Mouse (Mus musculus): ENCODE measurements at regions not wholly inside any gene's neighbourhood (a gene's known extent, or its start where the extent isn't known, plus 50 kb on each side); places are given as distances from the start of the nearest gene placed in this dataset.

DNA sequence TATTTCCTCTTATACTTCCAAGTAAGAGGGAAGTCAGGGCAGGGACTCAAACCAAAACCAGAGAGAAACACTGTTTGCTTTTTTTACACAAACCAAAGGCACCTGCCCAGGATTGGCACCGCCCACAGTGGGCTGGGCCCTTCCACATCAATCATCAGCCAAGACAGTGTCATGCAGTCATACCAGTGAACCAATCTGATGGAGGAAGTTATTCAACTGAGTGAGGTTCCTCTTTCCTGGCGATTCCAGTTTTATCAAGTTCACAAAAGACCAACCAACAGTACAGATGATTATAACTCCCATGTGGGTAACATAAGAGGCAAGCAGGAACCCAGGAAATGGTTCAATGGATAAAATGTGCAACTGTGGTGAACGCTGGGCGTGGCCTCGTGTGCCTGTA, 254.6 kb upstream of the Hs6st1 start:
- 77% methylated on average over 5 of the region's 5 CpGs for WGBS
- Histone ChIP-seq H3K9ac (no peak overlapping the region), H3K4me3 (no peak overlapping the region), H3K36me3 (no peaks in the 10 kb centered on the region), H3K27me3 (replicated peaks) (no peaks in the 10 kb centered on the region), H3K4me1 (replicated peaks) (peaks cover 5% of the 10 kb centered on the region; the same call in 1 of the 2 replicates), H3K4me2 (no peak overlapping the region), H3K27ac (ENCODE audit: poor library complexity, severe bottlenecking) (no peak overlapping the region), H3K9me3 (replicated peaks) (no peaks in the 10 kb centered on the region)
- no peak for ATAC-seq (ENCODE audit: insufficient number of reproducible peaks, low FRiP score)

DNA sequence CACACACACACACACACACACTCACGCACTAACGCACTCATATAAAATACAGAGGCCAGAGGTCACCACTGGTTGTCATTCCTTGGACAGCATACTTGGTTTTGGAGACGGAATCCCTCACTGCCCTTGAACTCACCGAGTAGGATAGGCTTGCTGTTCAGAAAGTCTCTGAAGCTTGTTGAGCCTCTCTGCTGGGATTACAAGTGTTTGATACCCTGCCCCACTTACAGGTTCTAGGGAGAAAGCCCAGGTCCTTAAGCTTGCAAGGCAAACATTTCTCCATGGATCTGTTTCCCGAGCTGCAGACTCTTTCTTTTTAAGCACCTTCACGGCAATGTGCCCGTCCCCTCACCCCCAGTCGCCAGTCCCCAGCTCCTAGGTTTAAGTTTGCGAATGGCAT, 254.0 kb upstream of the Hs6st1 start:
- H3K27ac ChIP-seq (ENCODE audit: poor library complexity, severe bottlenecking) = no peak overlapping the region
- no peaks in the 10 kb centered on the region for H3K9me3 ChIP-seq (replicated peaks)
- H3K4me3 ChIP-seq = no peak overlapping the region
- no peaks in the 10 kb centered on the region for H3K36me3 ChIP-seq
- no peak overlapping the region for H3K4me2 ChIP-seq
- no peak for ATAC-seq (ENCODE audit: insufficient number of reproducible peaks, low FRiP score)
- H3K27me3 ChIP-seq (replicated peaks) = no peaks in the 10 kb centered on the region
- H3K4me1 ChIP-seq (replicated peaks) = peaks cover 4% of the 10 kb centered on the region; the same call in 1 of the 2 replicates
- H3K9ac ChIP-seq = no peak overlapping the region
- WGBS = 87% methylated on average over 9 of the region's 9 CpGs

DNA sequence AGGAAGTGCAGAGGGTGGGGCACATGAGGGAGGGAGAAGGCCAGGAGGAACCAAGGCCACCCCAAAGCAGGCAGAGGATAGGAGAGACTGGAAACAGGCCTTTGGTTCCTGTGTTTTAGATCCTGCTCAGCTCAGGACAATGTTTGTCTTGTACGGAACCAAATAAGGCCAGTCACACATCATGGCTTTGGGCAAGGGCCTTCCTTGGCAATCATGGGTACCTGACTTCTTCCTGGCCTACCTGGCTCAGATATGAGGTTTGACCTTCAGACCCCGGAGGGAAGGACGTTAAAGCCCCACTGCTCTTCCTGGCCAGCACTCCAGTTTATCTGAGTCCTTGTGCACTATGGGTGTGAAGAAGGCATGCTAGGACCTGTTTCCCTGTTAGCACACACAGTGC, 253.4 kb upstream of the Hs6st1 start:
- Histone ChIP-seq H3K4me3 (no peak overlapping the region), H3K36me3 (no peaks in the 10 kb centered on the region), H3K27me3 (replicated peaks) (no peaks in the 10 kb centered on the region), H3K27ac (ENCODE audit: poor library complexity, severe bottlenecking) (no peak overlapping the region), H3K9ac (no peak overlapping the region), H3K4me2 (no peak overlapping the region), H3K4me1 (replicated peaks) (no peaks in the 10 kb centered on the region), H3K9me3 (replicated peaks) (no peaks in the 10 kb centered on the region)
- ATAC-seq (ENCODE audit: insufficient number of reproducible peaks, low FRiP score) = no peak
- 72% methylated on average over 3 of the region's 3 CpGs for WGBS

DNA sequence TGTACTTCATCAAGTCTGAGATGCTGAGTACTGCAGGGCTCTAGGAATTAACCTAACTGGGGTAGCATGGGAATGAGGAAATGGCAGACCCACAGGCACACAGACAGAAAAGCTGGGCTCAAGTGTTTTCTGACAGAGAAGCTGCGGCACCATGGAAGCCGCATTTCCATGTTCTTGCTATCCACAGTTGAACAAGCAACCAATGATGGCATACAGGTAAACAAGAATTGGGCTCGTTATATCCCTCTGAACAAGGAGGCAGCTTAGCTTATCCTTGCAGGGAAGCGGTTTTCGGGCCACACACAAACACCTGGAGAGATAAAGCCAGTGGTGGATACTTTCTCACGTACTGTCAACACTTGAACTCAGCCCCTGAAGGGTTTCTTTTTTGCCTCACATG, 246.4 kb upstream of the Hs6st1 start:
- H3K4me1 ChIP-seq (replicated peaks) = peaks cover 21% of the 10 kb centered on the region
- no peaks in the 10 kb centered on the region for H3K36me3 ChIP-seq
- ATAC-seq (ENCODE audit: insufficient number of reproducible peaks, low FRiP score) = no peak
- WGBS = 85% methylated on average over 6 of the region's 6 CpGs
- H3K4me3 ChIP-seq = no peak overlapping the region
- no peaks in the 10 kb centered on the region for H3K9me3 ChIP-seq (replicated peaks)
- H3K4me2 ChIP-seq = no peak overlapping the region
- H3K9ac ChIP-seq = no peak overlapping the region
- no peak overlapping the region for H3K27ac ChIP-seq (ENCODE audit: poor library complexity, severe bottlenecking)
- no peaks in the 10 kb centered on the region for H3K27me3 ChIP-seq (replicated peaks)

DNA sequence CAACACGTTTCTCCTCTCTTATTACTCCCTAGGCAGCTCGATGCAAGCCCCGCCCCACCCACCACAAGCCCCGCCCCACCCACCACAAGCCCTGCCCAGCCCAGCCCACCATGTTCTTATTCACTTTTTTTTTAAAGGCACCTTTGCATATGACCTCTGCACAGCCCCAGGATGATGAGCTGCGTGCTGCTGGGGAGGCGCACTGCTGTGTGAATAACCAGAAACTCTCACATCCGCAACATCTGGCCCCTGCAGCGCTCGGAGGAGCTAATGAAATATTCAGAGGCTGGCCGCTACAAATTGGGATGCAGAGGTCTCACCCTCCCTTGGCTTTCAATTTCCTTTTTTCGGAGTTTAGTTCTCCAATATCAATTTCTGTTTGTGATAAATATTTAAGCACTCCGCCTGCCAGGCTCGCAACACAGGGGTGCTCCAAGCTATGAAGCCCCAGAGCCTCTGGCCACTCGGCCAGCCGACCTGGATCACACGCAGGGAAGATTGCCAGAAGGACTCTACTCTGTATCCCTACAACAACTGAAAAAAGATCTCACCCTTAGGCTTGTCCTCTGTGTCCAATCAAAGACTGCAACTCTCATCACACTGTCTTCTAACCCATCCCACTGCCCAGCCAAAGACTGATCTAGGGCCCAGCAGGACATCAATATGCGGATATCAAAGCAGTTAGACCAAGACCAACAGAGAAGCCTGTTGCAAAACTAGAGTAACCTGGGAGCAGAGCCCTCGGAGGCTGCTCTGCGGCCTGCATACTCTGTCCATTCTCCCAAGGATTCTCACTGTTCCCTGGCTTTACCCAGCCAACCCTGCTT, 245.6 kb upstream of the Hs6st1 start:
- no peaks in the 10 kb centered on the region for H3K36me3 ChIP-seq
- H3K4me2 ChIP-seq = no peak overlapping the region
- H3K4me3 ChIP-seq = no peak overlapping the region
- 51% methylated on average over 19 of the region's 19 CpGs for WGBS
- no peak overlapping the region for H3K9ac ChIP-seq
- no peak overlapping the region for H3K27ac ChIP-seq (ENCODE audit: poor library complexity, severe bottlenecking)
- ATAC-seq (ENCODE audit: insufficient number of reproducible peaks, low FRiP score) = no peak
- H3K27me3 ChIP-seq (replicated peaks) = no peaks in the 10 kb centered on the region
- H3K4me1 ChIP-seq (replicated peaks) = peaks cover 21% of the 10 kb centered on the region
- H3K9me3 ChIP-seq (replicated peaks) = no peaks in the 10 kb centered on the region

DNA sequence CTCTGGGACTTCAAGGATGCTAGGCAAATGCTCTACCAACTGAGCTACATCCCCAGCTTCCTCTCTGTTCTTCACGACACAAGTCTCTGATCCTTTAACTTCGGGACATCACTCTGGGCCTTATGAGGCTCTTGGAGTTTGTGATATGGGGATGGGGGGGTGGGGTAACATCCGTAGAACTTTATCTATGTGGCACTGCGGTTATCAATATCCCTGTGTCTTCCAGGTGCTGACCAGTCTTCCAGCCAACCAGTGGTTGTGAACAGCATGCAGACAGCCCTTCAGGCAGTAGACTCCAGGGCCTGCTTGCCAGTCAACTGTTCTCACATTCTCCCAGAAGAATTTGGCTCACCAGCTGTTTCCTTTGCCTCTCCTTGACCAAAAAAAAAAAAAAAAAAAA, 244.7 kb upstream of the Hs6st1 start:
- Histone ChIP-seq H3K27ac (ENCODE audit: poor library complexity, severe bottlenecking) (no peak overlapping the region), H3K27me3 (replicated peaks) (no peaks in the 10 kb centered on the region), H3K36me3 (no peaks in the 10 kb centered on the region), H3K4me2 (no peak overlapping the region), H3K4me3 (no peak overlapping the region), H3K9me3 (replicated peaks) (no peaks in the 10 kb centered on the region), H3K9ac (no peak overlapping the region), H3K4me1 (replicated peaks) (peaks cover 21% of the 10 kb centered on the region)
- 64% methylated on average over 4 of the region's 4 CpGs for WGBS
- ATAC-seq (ENCODE audit: insufficient number of reproducible peaks, low FRiP score) = no peak

DNA sequence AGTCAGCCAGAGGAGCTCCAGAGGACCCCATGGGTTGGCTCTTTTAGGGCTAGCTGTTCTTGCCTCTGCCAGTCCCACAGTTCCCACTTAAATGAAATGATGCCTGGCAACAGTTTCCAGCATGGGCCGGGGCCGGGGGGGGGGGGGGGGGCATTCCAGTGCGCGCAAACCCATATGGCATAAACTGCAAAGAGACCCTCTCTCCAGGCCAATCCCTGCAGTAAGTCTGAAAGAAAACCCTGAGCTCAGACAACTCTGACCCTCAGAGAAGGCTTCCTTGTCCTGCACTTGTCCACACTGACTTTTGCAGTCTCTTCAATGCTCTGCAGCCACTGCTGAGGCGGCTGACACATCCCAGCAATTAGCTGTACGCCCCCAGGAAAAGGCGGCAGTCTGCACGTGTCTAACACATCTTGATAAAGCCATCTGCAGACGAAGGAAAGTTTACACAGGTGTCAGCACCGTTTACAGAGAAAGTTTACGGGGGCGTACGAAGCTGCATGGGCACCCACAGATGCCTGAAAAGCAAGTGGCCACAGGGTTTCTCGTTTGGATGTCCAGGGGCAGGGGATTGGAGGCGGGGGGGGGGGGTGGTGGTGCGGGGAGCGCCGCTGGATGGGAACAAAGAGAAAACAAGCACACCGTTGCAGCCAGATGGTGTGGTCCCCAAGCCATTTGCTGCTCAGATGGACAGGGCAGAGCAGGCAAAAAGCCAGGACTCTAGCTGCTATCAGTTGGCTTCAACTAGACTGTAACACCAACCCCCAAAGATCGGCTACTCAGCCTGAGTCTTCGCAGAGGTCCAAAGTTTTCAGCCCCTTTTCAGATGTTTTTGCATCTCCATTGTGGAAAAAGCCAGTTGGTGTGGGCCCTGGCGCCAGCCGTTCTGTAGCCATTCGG, 244.0 kb upstream of the Hs6st1 start:
- WGBS = 40% methylated on average over 24 of the region's 24 CpGs
- ATAC-seq (ENCODE audit: insufficient number of reproducible peaks, low FRiP score) = no peak

DNA sequence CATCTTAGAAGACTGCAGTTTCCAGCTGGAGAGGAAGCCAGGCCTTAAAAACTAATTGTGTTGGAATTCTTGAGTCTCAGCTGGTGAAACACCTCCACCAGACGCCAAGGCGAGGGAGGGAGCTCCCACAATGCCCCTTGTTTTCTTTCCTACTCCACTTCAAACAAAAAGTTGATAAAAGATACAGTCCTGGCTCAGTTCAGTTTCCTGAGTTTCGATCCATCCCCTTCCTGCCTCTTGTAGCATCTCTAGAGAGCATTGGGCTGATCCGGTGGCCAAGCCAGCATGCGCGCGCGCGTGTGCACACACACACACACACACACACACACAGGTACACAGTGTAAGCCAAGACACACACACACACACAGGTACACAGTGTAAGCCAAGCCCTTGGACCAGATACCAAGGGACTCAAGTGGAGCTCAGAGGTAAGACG, 242.7 kb upstream of the Hs6st1 start:
- Histone ChIP-seq H3K4me2 (no peak overlapping the region), H3K36me3 (no peaks in the 10 kb centered on the region), H3K9ac (no peak overlapping the region), H3K4me3 (no peak overlapping the region), H3K4me1 (replicated peaks) (peaks cover 21% of the 10 kb centered on the region), H3K27ac (ENCODE audit: poor library complexity, severe bottlenecking) (no peak overlapping the region), H3K27me3 (replicated peaks) (no peaks in the 10 kb centered on the region), H3K9me3 (replicated peaks) (no peaks in the 10 kb centered on the region)
- ATAC-seq (ENCODE audit: insufficient number of reproducible peaks, low FRiP score) = peak; percentile 36
- WGBS = 57% methylated on average over 10 of the region's 10 CpGs

More for the DNA sequence above, 244.0 kb upstream of the Hs6st1 start:
- Histone ChIP-seq H3K27ac (ENCODE audit: poor library complexity, severe bottlenecking) (no peak overlapping the region), H3K4me3 (no peak overlapping the region), H3K4me1 (replicated peaks) (peaks cover 21% of the 10 kb centered on the region), H3K9ac (no peak overlapping the region), H3K4me2 (peak overlapping the region; percentile 34), H3K36me3 (no peaks in the 10 kb centered on the region), H3K27me3 (replicated peaks) (no peaks in the 10 kb centered on the region), H3K9me3 (replicated peaks) (no peaks in the 10 kb centered on the region)

DNA sequence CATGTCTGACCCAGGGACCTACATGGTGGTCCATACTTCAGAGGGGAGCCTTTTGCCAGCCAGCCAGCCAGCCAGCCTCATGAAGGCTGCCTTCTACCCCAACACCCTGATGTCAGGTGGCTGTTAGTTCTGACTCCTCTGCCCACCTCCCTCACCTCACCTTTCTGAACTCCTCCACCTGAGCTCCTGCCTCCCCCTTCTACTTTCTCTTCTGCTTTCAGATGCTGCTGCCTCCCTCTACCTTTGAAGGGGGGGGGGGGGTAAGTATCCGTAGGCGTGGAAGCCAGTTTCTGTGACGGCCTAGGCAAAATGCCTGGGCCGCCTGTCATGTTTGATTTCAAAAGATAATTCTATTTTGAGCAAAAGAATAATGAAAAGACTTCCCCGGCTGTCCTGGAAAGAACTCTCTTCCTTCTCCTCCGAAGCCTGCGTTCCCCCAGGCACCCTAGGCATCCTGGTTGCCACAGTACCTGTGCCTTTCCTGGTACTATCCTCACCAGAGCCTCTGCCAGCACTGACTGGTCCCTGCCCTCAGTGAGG, 241.6 kb upstream of the Hs6st1 start:
- 72% methylated on average over 7 of the region's 7 CpGs for WGBS
- Histone ChIP-seq H3K36me3 (no peaks in the 10 kb centered on the region), H3K9me3 (replicated peaks) (no peaks in the 10 kb centered on the region)

DNA sequence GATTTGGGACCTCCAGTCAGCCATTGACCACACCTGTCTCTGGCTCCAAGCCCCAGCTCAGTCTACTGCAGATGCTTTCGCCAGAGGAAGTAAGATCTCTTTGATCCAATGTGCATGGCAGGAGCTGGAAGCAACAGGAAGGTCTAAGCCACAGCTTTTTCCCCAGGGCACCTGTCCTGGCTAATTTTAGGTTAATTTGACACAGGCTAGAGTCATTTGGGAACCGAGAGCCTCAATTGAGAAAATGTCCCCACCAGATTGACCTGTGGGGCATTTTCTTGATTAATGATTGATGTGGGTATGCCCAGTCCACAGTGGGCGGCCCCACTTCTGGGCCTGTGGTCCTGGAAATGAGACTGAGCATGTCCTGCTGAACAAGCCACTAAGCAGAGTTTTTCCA, 240.7 kb upstream of the Hs6st1 start:
- ATAC-seq (ENCODE audit: insufficient number of reproducible peaks, low FRiP score) = no peak
- no peaks in the 10 kb centered on the region for H3K36me3 ChIP-seq

More for the DNA sequence above, 241.6 kb upstream of the Hs6st1 start:
- H3K9ac ChIP-seq = no peak overlapping the region
- ATAC-seq (ENCODE audit: insufficient number of reproducible peaks, low FRiP score) = no peak
- H3K4me3 ChIP-seq = no peak overlapping the region
- no peak overlapping the region for H3K27ac ChIP-seq (ENCODE audit: poor library complexity, severe bottlenecking)
- H3K4me1 ChIP-seq (replicated peaks) = peaks cover 21% of the 10 kb centered on the region
- no peaks in the 10 kb centered on the region for H3K27me3 ChIP-seq (replicated peaks)
- H3K4me2 ChIP-seq = no peak overlapping the region

DNA sequence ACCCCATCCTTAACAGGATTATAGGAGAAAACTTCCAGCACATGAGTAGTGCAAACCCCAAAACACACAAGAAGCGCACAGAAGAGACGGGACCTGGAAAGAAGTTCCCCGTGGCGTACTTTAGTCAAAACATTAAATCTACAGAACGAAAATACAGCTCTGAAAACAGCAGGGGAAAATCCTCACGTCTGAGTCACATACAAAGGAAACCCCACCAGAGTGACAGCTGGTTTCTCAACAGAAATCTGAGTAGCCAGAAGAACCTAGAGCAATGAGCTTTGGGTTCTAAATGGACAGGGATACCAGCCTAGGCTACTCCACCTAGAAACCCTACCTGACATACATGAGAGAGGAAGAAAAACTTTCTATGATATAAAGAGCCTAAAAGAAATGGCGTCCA, 234.0 kb upstream of the Hs6st1 start:
- no peak overlapping the region for H3K27ac ChIP-seq (ENCODE audit: poor library complexity, severe bottlenecking)
- no peaks in the 10 kb centered on the region for H3K4me1 ChIP-seq (replicated peaks)
- H3K9ac ChIP-seq = no peak overlapping the region
- H3K4me3 ChIP-seq = no peak overlapping the region
- no peaks in the 10 kb centered on the region for H3K9me3 ChIP-seq (replicated peaks)
- ATAC-seq (ENCODE audit: insufficient number of reproducible peaks, low FRiP score) = no peak
- 81% methylated on average over 7 of the region's 7 CpGs for WGBS
- no peak overlapping the region for H3K4me2 ChIP-seq
- no peaks in the 10 kb centered on the region for H3K27me3 ChIP-seq (replicated peaks)
- H3K36me3 ChIP-seq = no peaks in the 10 kb centered on the region

More for the DNA sequence above, 240.7 kb upstream of the Hs6st1 start:
- H3K4me3 ChIP-seq = no peak overlapping the region
- H3K9me3 ChIP-seq (replicated peaks) = no peaks in the 10 kb centered on the region
- H3K4me1 ChIP-seq (replicated peaks) = peaks cover 21% of the 10 kb centered on the region
- 73% methylated on average over 3 of the region's 3 CpGs for WGBS
- H3K27ac ChIP-seq (ENCODE audit: poor library complexity, severe bottlenecking) = no peak overlapping the region
- H3K27me3 ChIP-seq (replicated peaks) = no peaks in the 10 kb centered on the region
- H3K4me2 ChIP-seq = no peak overlapping the region
- H3K9ac ChIP-seq = no peak overlapping the region

Data from heart, embryonic 12.5 days (tissue).